In the genomic region with DNA sequence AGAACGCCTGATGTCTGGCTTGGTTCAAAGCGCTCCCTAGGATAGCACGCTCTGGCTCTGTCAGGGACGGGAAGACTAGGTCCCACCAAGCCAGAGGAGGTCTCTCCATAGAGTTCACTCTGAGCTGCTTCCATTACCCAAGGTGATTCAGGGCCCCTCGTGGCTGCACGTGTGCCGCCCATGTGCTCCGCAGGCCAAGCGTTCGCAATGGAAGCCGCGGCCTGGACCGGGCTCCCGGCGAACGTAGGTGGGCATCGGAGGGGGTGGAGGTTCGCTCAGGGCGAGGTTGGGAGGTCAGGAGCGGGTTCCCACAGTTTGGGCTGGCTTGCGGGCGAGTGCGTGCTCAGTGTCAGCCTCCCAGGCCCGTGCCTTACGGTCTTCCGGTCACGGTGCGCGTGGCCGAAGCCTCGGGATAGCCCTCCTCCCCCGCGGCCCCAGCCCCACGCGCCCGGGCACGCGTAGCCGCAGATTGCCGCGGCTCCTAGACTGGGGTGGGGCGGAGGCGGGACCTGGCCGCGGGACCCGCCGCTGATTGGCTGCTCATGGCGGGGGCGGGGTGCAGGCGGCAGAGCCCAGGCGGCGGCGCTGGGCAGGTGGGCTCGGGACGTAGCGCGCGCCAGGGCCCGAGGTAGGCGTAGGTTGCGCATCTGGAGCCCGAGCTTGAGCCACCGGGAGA, we compare ENCODE assay signal across 8 mouse cellular contexts. TPM values are rescaled to one million over a fixed set of nuclear protein-coding genes. Genes with fewer than 3 reads are reported as not detected.
DNase-seq lines count a peak whose midpoint lies in the region; ATAC-seq lines count a peak whose summit lies in the region.

No protein-coding gene starts in this region.

- H3K4me1 ChIP-seq in intestine, embryonic 14.5 days (replicated peaks; ENCODE audit: control insufficient read depth, insufficient read depth, low read length): no peaks in the 10 kb centered on the region

- no peak overlapping the region for H3K27ac ChIP-seq in intestine, embryonic 14.5 days (ENCODE audit: low read depth)

- H3K9me3 ChIP-seq in intestine, embryonic 14.5 days (ENCODE audit: control insufficient read depth, low read length): no peaks in the 10 kb centered on the region

- H3K4me2 ChIP-seq in intestine, embryonic 14.5 days (ENCODE audit: low read length): peak overlapping the region; percentile 93

- H3K4me3 ChIP-seq in intestine, embryonic 14.5 days (ENCODE audit: low read depth, low read length): peak overlapping the region; percentile 51

- H3K36me3 ChIP-seq in intestine, embryonic 14.5 days (ENCODE audit: control insufficient read depth, insufficient read depth, low read length): no peaks in the 10 kb centered on the region

- H3K27me3 ChIP-seq in intestine, embryonic 14.5 days (replicated peaks; ENCODE audit: control insufficient read depth, insufficient read depth, low read length): peaks cover 41% of the 10 kb centered on the region

- peak; percentile 90 for ATAC-seq in intestine, embryonic 14.5 days (replicated peaks; ENCODE audit: low FRiP score, low TSS enrichment, low read depth)
- ATAC-seq in megakaryocyte progenitor cell, adult 5-6 weeks (replicated peaks; ENCODE audit: poor library complexity): peak; percentile 82

- 2% methylated on average over 55 of the region's 63 CpGs for WGBS in intestine, embryonic 14.5 days

- DNase-seq in adrenal gland, adult 18-20 months (ENCODE audit: low spot score in 2 of 2): peak; percentile 88
- peak; percentile 69 for DNase-seq in embryo, embryonic 10 days (ENCODE audit: low spot score)
- peak; percentile 80 for DNase-seq in gastrocnemius, postnatal 36 days
- DNase-seq in intestine, embryonic 14.5 days (ENCODE audit: low spot score): peak; percentile 89
- peak; percentile 83 to 87 for DNase-seq in left cerebral cortex, postnatal 14 days (ENCODE audit: low spot score in 2 of 2)
- peak; percentile 86 for DNase-seq in right cerebral cortex, postnatal 25 days
- peak; percentile 87 for DNase-seq in urinary bladder, postnatal 25 days (ENCODE audit: low spot score)

- intact Hi-C loops in gastrocnemius, postnatal 36 days (cut with DNase I): no loop called here
- intact Hi-C loops in left cerebral cortex, postnatal 14 days (cut with DNase I): no loop called here

- peak overlapping the region; percentile 37 for H3K9ac ChIP-seq in intestine, embryonic 14.5 days (ENCODE audit: low read length)

RNA-seq across cellular contexts. Expression of gene Rasd2, which starts 1.0 kb away (rescaled TPM):
- total RNA-seq in adrenal gland, adult 18-20 months (2021): 1 to 10 TPM; 1.9 to 3.6 TPM
- total RNA-seq in gastrocnemius, postnatal 36 days (2021): 1 to 10 TPM; 4.4 to 5.3 TPM
- polyA plus RNA-seq in intestine, embryonic 14.5 days (2014; fragmentation: Nextera tagmentation; extraction: Ambion mirVana): 2.5 and 2.7 TPM in 2 replicates
- total RNA-seq in left cerebral cortex, postnatal 14 days (2021): 10 to 100 TPM; 50.8 to 57.8 TPM
- 0.12 TPM in 1 of 2 replicates, not detected in the other for total RNA-seq in megakaryocyte progenitor cell, adult 5-6 weeks (2015)
- total RNA-seq in megakaryocyte progenitor cell, adult 5-6 weeks (2017): 0.04 TPM in 1 of 2 replicates, not detected in the other

Comparison
In these comparisons a context has a peak if more than half of its experiments do, and no peak if none do; other contexts are left out.
1. RNA of gene Rasd2, which starts 1.0 kb away (total RNA-seq): 50.8 to 57.8 TPM in left cerebral cortex, postnatal 14 days; 4.4 to 5.3 TPM in gastrocnemius, postnatal 36 days, 1.9 to 3.6 TPM in adrenal gland, adult 18-20 months and 0.04 to 0.12 TPM in megakaryocyte progenitor cell, adult 5-6 weeks; every median in the first group is over 4 times any median in the second.
2. Peak in every context shown above with its lines, with median percentiles within 50 percentile points of each other: DNase-seq.